Mouse (Mus musculus): ENCODE results near the gene Sorbs1. TPM values are rescaled to one million over a fixed set of nuclear protein-coding genes. Genes with fewer than 3 reads are reported as not detected.

The Sorbs1 gene
- polyA plus RNA-seq, 1 experiment: 38.8 TPM

DNA sequence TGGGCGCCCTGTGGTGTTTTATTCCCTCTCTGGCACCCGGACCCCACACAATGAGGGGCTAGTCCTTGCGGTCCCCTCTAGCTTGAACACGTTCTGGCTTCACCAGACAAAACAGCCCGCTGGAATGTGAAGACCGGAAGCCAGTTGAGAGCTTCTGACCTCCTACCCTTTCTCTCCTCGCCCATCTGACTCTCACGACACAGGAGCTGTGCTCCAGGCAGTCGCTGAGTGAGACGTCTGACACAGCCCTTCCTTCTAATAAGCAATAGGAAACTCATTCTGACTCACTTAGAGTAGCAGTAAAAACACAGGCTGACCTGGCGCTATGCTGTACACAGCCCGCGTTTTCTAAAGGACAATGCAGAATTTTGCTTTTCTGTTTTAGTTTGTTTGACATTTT lies 259.8 kb downstream of the Sorbs1 start:
- H3K4me2 ChIP-seq (ENCODE audit: low read depth): no peak overlapping the region
- H3K36me3 ChIP-seq (ENCODE audit: control insufficient read depth, insufficient read depth): peaks cover 25% of the 10 kb centered on the region
- H3K79me2 ChIP-seq (ENCODE audit: control insufficient read depth, insufficient read depth): peaks cover 26% of the 10 kb centered on the region
- no peak overlapping the region for H3ac ChIP-seq (ENCODE audit: control insufficient read depth, insufficient read length)
- no peak overlapping the region for H3K4me3 ChIP-seq
- no peak for TF ChIP-seq MYOD1 (IDR thresholded peaks at IDR 0.05; ENCODE audit: control insufficient read depth in 1 of 3, insufficient read length in 2 of 3, low read depth in 2 of 3)
- no peak for TF ChIP-seq MYOG (IDR thresholded peaks at IDR 0.05; ENCODE audit: control insufficient read depth in 1 of 3, insufficient read depth in 1 of 3, insufficient read length in 2 of 3, low read depth in 2 of 3)
- no peak for TF ChIP-seq REST (IDR thresholded peaks at IDR 0.05; ENCODE audit: insufficient read depth, insufficient read length)
- no peak for TF ChIP-seq CEBPB (IDR thresholded peaks at IDR 0.05; ENCODE audit: insufficient read depth, poor library complexity, severe bottlenecking)
- TF ChIP-seq SRF (IDR thresholded peaks at IDR 0.05; ENCODE audit: control insufficient read depth, insufficient read length, low read depth): no peak
- TF ChIP-seq TCF3 (IDR thresholded peaks at IDR 0.05; ENCODE audit: insufficient read length, low read depth): no peak
- TF ChIP-seq MAX (IDR thresholded peaks at IDR 0.05; ENCODE audit: low read depth): no peak
- no peak for TF ChIP-seq POLR2A (IDR thresholded peaks at IDR 0.05; ENCODE audit: insufficient read length, low read depth)
- TF ChIP-seq USF1 (IDR thresholded peaks at IDR 0.05; ENCODE audit: low read depth): no peak
- no peak for TF ChIP-seq E2F4 (IDR thresholded peaks at IDR 0.05; ENCODE audit: insufficient read depth)
- TF ChIP-seq TCF12 (IDR thresholded peaks at IDR 0.05; ENCODE audit: insufficient read depth, poor library complexity, severe bottlenecking): no peak
- no peaks in the 10 kb centered on the region for H3K27me3 ChIP-seq (ENCODE audit: control insufficient read depth, insufficient read depth, insufficient read length)

DNA sequence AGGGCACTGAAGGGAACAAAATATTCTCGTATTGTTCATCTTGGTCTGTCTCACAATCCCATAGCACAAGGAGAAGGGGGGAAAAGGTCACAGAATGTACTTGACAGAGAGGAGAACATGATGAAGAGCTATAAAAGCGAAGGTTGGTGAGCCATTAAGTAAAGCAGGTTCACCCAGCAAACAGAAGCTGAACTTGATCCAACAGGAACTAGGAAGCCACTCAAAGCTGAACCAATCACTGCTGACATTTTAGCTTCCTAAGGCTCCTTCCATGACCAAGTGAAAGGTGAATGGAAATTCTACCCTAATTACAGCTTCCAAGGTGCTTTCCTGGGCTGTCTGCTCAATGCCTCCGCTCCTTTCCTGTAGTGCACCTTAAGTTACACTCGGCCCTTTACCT lies 262.5 kb downstream of the Sorbs1 start:
- no peak for TF ChIP-seq SRF (IDR thresholded peaks at IDR 0.05; ENCODE audit: control insufficient read depth, insufficient read length, low read depth)
- TF ChIP-seq MYOG (IDR thresholded peaks at IDR 0.05; ENCODE audit: control insufficient read depth in 1 of 3, insufficient read depth in 1 of 3, insufficient read length in 2 of 3, low read depth in 2 of 3): no peak
- TF ChIP-seq POLR2A (IDR thresholded peaks at IDR 0.05; ENCODE audit: insufficient read length, low read depth): no peak
- TF ChIP-seq REST (IDR thresholded peaks at IDR 0.05; ENCODE audit: insufficient read depth, insufficient read length): no peak
- no peak for TF ChIP-seq POLR2AphosphoS2 (IDR thresholded peaks at IDR 0.05; ENCODE audit: insufficient read length, low read depth)
- TF ChIP-seq CEBPB (IDR thresholded peaks at IDR 0.05; ENCODE audit: insufficient read depth, poor library complexity, severe bottlenecking): no peak
- no peak for TF ChIP-seq TCF12 (IDR thresholded peaks at IDR 0.05; ENCODE audit: insufficient read depth, poor library complexity, severe bottlenecking)
- TF ChIP-seq USF1 (IDR thresholded peaks at IDR 0.05; ENCODE audit: low read depth): no peak
- TF ChIP-seq MYOD1 (IDR thresholded peaks at IDR 0.05; ENCODE audit: control insufficient read depth in 1 of 3, insufficient read length in 2 of 3, low read depth in 2 of 3): no peak
- no peak for TF ChIP-seq E2F4 (IDR thresholded peaks at IDR 0.05; ENCODE audit: insufficient read depth)
- no peak for TF ChIP-seq MAX (IDR thresholded peaks at IDR 0.05; ENCODE audit: low read depth)
- Histone ChIP-seq H3K4me2 (ENCODE audit: low read depth) (no peak overlapping the region), H3K36me3 (ENCODE audit: control insufficient read depth, insufficient read depth) (peaks cover 28% of the 10 kb centered on the region), H3K79me2 (ENCODE audit: control insufficient read depth, insufficient read depth) (peaks cover 24% of the 10 kb centered on the region), H3K27me3 (ENCODE audit: control insufficient read depth, insufficient read depth, insufficient read length) (no peaks in the 10 kb centered on the region), H3ac (ENCODE audit: control insufficient read depth, insufficient read length) (no peak overlapping the region), H3K4me3 (no peak overlapping the region)

DNA sequence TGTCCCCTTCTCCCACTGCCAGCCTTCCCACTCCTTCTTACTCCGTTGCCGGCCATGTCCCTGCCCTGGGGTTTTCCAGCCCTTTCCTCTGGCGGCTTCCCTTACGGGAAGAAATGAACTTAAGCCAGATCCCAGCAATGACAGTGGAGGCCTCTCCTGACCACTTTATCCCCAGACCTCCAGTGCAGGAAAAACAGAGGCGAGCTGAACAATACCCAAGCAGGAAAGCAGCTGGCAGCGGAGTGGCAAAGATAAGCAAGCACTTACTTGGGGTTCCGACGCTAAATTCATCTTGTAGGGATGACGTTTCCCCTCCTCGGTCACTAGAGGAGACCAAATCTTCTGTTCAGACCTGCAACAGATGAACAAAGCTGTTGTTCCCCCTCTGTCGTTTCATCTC lies 264.2 kb downstream of the Sorbs1 start:
- Histone ChIP-seq H3K4me3 (no peak overlapping the region), H3K79me2 (ENCODE audit: control insufficient read depth, insufficient read depth) (peaks cover 11% of the 10 kb centered on the region), H3ac (ENCODE audit: control insufficient read depth, insufficient read length) (no peak overlapping the region), H3K27me3 (ENCODE audit: control insufficient read depth, insufficient read depth, insufficient read length) (no peaks in the 10 kb centered on the region), H3K36me3 (ENCODE audit: control insufficient read depth, insufficient read depth) (peaks cover 28% of the 10 kb centered on the region), H3K4me2 (ENCODE audit: low read depth) (no peak overlapping the region)
- TF ChIP-seq E2F4 (IDR thresholded peaks at IDR 0.05; ENCODE audit: insufficient read depth) (no peak), TCF12 (IDR thresholded peaks at IDR 0.05; ENCODE audit: insufficient read depth, poor library complexity, severe bottlenecking) (no peak), TCF3 (IDR thresholded peaks at IDR 0.05; ENCODE audit: insufficient read length, low read depth) (no peak), MYOD1 (IDR thresholded peaks at IDR 0.05; ENCODE audit: control insufficient read depth in 1 of 3, insufficient read length in 2 of 3, low read depth in 2 of 3) (no peak), MYOG (IDR thresholded peaks at IDR 0.05; ENCODE audit: control insufficient read depth in 1 of 3, insufficient read depth in 1 of 3, insufficient read length in 2 of 3, low read depth in 2 of 3) (no peak), MAX (IDR thresholded peaks at IDR 0.05; ENCODE audit: low read depth) (no peak), SRF (IDR thresholded peaks at IDR 0.05; ENCODE audit: control insufficient read depth, insufficient read length, low read depth) (no peak), REST (IDR thresholded peaks at IDR 0.05; ENCODE audit: insufficient read depth, insufficient read length) (no peak), CEBPB (IDR thresholded peaks at IDR 0.05; ENCODE audit: insufficient read depth, poor library complexity, severe bottlenecking) (no peak), POLR2A (IDR thresholded peaks at IDR 0.05; ENCODE audit: insufficient read length, low read depth) (no peak), USF1 (IDR thresholded peaks at IDR 0.05; ENCODE audit: low read depth) (no peak), POLR2AphosphoS2 (IDR thresholded peaks at IDR 0.05; ENCODE audit: insufficient read length, low read depth) (no peak)

DNA sequence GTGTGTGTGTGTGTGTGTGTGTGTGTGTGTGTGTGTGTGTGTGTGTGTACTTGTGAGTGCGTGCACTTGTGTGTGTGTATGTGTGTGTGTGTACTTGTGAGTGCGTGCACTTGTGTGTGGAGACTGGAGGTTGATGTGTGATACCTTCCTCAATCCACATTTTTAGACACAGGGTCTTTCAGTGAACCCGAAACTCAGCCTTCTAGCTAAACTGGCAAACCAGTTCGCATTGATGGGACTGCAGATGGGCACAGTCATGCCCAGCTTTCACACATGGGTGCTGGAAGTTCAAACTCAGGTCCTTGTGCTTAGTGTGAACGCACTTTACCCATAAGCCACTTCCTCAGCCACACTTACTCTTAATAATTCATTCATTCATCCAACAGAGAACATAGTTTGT lies 265.1 kb downstream of the Sorbs1 start:
- peaks cover 9% of the 10 kb centered on the region for H3K79me2 ChIP-seq (ENCODE audit: control insufficient read depth, insufficient read depth)
- H3K4me2 ChIP-seq (ENCODE audit: low read depth): no peak overlapping the region
- H3K27me3 ChIP-seq (ENCODE audit: control insufficient read depth, insufficient read depth, insufficient read length): no peaks in the 10 kb centered on the region
- no peak overlapping the region for H3ac ChIP-seq (ENCODE audit: control insufficient read depth, insufficient read length)
- H3K36me3 ChIP-seq (ENCODE audit: control insufficient read depth, insufficient read depth): peaks cover 28% of the 10 kb centered on the region
- TF ChIP-seq E2F4 (IDR thresholded peaks at IDR 0.05; ENCODE audit: insufficient read depth): no peak
- TF ChIP-seq TCF3 (IDR thresholded peaks at IDR 0.05; ENCODE audit: insufficient read length, low read depth): no peak
- TF ChIP-seq MAX (IDR thresholded peaks at IDR 0.05; ENCODE audit: low read depth): no peak
- no peak for TF ChIP-seq USF1 (IDR thresholded peaks at IDR 0.05; ENCODE audit: low read depth)
- TF ChIP-seq MYOG (IDR thresholded peaks at IDR 0.05; ENCODE audit: control insufficient read depth in 1 of 3, insufficient read depth in 1 of 3, insufficient read length in 2 of 3, low read depth in 2 of 3): no peak
- TF ChIP-seq POLR2A (IDR thresholded peaks at IDR 0.05; ENCODE audit: insufficient read length, low read depth): no peak
- no peak for TF ChIP-seq REST (IDR thresholded peaks at IDR 0.05; ENCODE audit: insufficient read depth, insufficient read length)
- TF ChIP-seq SRF (IDR thresholded peaks at IDR 0.05; ENCODE audit: control insufficient read depth, insufficient read length, low read depth): no peak
- TF ChIP-seq MYOD1 (IDR thresholded peaks at IDR 0.05; ENCODE audit: control insufficient read depth in 1 of 3, insufficient read length in 2 of 3, low read depth in 2 of 3): no peak
- TF ChIP-seq TCF12 (IDR thresholded peaks at IDR 0.05; ENCODE audit: insufficient read depth, poor library complexity, severe bottlenecking): no peak
- no peak for TF ChIP-seq POLR2AphosphoS2 (IDR thresholded peaks at IDR 0.05; ENCODE audit: insufficient read length, low read depth)
- TF ChIP-seq CEBPB (IDR thresholded peaks at IDR 0.05; ENCODE audit: insufficient read depth, poor library complexity, severe bottlenecking): no peak
- no peak overlapping the region for H3K4me3 ChIP-seq

Measured in myocyte (in vitro differentiated cells).